Mouse (Mus musculus) retina, postnatal 1 day (tissue): ENCODE results near the gene Fgd5.
"Not testable (repeated sequence)": the region's sequence is repeated elsewhere in the genome, so short reads cannot be mapped to it uniquely, and the experiment has no call there.

Source experiments
- DNase-seq: peaks from one replicate; pipeline ENCODE4 v3.0.0-alpha.2; 2012

Fgd5 gene

DNA sequence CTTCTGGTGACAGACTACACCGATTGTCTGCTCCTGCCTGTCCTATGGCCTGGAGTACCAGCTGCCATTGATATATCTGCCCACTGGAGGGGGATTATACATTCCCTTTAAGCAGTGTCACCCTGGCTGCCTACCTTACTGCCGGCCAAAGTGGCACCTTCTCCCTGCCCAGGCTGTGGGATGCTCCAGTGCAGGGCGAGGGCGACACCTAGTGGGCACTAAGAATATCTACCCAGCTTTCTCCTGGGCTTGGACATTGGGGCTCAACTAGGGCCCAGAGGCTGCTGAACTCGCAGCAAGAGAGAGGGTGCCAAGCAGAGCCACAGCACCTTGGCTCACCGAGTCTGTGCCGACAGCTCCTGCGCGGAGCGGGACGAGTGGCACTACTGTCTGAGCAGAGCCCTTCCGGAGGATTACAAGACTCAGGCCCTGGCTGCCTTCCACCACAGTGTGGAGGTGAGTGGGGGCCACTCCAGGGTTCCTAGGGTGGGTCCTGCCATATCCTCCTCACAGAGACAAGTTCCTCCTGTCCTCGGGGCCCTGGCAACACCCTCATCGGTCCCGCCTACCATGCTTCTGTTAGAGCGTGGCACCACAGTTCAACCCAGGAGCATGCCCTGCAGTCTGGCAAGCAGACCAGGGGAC lies 88.6 kb downstream of the Fgd5 start:
- peak; percentile 87 for DNase-seq

DNA sequence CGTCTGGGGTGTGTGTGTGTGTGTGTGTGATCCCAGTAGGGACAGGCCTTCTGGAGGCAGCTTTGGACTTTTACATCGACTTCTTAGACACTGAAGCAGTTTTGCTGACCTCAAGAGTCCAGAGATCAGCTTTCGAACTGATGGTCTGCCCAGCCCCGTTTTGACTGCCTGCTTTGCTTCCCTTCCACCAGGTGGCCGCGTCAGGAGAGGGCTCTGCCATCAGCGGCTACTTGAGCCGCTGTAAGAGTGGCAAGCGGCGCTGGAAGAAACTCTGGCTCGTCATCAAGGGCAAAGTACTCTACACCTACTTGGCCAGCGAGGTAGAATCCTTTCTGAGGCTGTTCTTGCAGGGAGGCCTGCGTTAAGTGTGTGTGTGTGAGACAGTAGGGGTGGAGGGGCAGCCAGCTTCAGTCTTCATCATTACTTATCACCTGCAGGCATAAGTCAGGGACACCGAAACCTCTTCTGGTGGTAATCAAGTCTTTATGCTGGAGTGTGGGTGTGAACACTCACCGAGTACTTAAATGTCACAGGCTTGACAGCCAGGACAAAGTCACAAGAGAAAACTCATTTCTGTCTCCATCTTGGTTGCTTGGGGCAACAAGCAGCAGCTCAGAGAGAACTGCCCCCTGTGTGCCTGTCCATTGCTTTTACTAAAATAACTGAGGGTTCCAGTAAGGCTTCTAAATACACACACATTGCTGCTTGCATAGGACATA lies 92.6 kb downstream of the Fgd5 start:
- no peak for DNase-seq

GRCm38 (mm10) chr6:92080730-92081129 lies 102.1 kb downstream of the Fgd5 start:
- no peak for DNase-seq

- DNase-seq, result no peak
Observed at GRCm38 (mm10) chr6:92082756-92083155, 104.1 kb downstream of the Fgd5 start.

DNA sequence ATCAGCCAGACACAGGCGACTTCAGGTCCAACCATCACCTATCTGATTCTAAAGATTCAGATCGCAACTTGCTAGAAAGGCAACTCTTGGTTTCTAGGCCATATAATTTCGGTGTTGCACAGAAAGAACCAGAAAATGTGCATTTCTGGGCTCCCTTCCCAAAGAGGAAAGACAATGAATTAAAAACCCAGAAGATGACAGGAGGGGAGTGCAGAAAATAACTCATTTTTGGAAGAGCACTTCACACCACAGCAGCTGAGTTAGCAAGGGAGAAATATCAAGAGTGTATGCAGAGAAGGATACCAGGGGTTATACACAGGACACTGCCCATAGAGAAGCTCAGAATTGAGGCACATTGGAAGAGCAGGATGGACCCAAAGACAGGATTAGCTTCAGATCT lies 106.3 kb downstream of the Fgd5 start:
- no peak for DNase-seq

GRCm38 (mm10) chr6:92089141-92089540 lies 110.5 kb downstream of the Fgd5 start:
- not testable (repeated sequence) for DNase-seq

GRCm38 (mm10) chr6:92089982-92090381 lies 111.3 kb downstream of the Fgd5 start:
- no peak for DNase-seq

- no peak for DNase-seq
Observed at GRCm38 (mm10) chr6:92090497-92090896, 111.8 kb downstream of the Fgd5 start.

GRCm38 (mm10) chr6:92091130-92091591 lies 112.5 kb downstream of the Fgd5 start, which contains the start of gene Nr2c2:
Gene Nr2c2 (plus strand): TSS chr6:92091390.
- DNase-seq, result peak; percentile 89

DNA sequence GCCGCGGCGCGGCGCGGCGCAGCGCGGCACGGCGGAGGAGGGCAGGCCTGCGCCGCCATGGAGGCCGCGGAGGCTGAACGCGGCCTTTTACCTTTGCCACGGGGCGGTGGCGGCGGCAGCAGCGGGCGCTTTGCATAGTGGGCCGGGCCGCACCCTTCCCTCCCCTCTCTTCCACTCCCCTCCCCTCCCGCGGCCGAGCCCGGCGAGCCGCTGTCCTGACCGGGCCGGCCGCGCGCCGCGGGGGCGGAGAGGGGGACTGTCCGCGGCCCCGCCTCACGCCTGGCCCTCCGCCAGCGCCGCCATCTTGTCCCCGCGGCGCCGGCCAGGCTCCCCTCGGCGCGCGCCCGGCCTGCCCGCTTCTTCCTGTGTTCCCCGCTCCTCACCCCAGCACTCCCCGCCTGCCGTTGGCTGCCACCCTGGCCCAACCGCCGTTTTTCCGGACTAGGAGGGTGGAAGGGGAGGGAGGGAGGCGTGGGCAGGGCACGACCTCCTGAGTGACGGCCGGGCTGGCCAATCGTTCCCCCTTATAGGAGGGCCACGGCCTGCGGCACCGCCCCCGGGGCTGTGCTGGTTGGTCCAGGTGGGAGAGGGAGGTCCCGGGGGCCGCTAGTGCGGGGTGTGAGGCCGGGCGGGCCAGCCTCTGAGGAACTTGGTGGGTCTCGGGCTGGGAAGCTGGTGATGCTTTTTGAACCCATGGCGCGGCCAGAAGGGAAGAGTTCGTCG lies 113.2 kb downstream of the Fgd5 start:
- peak; percentile 99 for DNase-seq

- no peak for DNase-seq
Observed at GRCm38 (mm10) chr6:92092737-92093136, 114.1 kb downstream of the Fgd5 start.

DNA sequence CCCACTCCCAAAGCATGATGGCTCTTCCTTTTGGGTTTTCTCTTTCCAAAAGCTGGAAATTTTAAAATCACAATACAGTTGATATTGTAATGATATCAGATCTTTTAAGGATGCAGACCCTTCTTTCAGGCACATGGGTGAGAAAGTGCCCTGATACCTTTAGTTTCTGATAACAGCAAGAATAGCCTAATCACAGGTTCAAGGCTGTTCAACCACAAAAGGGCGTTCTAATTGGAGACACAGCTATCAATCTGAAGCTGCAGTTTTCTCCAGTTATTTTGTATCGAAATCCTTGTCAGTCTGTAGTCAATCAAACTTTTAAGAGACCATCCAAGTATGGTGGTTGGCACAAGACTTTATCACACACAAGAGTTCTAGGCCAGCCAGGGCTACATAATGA lies 115.2 kb downstream of the Fgd5 start:
- no peak for DNase-seq

GRCm38 (mm10) chr6:92100679-92101360 lies 122.1 kb downstream of the Fgd5 start:
- DNase-seq, result no peak

GRCm38 (mm10) chr6:92124547-92124946 lies 145.9 kb downstream of the Fgd5 start:
- no peak for DNase-seq
